Mouse (Mus musculus): ENCODE measurements around the gene St7.

Gene St7

DNA sequence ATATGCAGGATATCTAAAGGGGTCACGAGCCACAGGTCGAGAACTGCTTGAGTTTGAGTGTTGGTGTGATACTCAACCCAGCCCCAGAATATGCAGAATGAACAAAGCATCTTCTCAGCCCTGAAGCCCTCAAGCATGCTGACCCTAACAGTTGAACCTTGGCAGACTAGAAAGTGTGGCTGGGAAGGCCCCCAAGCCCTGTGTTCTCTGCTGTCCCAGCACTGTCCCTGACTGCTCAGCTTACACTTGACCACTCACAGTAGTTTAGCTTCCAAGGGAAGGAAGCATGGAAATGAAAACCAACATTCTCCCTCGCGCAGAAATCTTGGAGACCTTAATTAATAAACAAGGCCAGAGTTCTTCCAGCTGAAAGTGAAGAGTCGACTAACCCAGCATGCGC is 219.6 kb downstream of the St7 start:
- DNase-seq = no peak

DNA sequence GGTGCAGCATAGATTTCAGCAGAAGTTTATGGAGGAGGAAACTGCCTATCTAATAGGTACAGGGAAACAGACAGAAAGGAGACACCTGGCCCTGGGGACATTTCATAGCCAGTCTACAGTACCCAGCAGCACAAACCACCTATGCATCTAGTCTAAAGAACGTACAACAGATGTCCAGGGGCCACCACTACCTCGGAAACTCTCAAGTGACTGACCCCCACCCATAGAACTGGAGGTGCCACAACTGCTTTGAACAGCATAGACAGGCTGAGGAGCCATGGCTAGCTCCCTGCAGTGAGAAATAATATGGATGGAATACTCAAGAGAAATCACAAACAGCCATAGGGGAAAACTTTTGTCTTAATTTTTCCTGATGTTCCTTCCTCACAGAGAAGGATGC is 220.1 kb downstream of the St7 start:
- DNase-seq = no peak

DNA sequence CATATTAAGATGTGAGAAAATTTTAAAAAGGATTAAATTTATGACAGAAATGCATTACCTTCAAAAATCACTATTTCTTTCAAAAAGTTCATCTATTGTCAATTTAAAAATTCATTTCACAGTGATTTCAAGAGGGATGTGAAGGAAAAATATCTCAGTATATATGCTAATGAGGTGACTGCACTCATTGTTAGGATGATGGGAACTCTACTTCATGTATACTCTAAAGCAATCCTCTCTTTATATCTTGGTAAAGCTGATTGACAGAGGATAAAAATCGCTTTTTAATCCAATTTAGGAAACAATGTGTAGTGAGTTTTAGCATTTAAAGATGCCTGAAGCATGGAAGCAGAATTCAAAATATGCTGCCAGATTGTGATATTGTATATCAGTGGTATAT is 220.6 kb downstream of the St7 start:
- no peak for DNase-seq

DNA sequence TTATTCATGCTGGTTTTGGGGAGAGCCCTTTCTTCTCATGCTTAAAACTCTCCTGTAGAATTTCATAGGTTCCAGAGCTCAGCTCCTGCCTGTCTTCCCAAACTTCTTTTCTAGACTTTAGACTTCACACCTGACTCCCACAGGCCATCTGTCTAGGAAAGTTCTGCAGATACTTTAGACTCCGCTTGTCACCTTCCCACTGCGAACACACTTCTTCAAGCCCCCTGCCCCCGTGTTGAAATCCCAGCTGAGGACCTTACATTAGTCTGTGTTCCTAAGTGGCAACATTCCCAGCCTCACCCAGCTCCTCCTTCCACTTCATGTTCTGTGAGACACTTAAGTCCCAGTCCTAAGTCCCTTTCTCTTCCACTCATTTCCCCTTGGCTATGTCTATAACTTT is 221.6 kb downstream of the St7 start:
- no peak for DNase-seq

DNA sequence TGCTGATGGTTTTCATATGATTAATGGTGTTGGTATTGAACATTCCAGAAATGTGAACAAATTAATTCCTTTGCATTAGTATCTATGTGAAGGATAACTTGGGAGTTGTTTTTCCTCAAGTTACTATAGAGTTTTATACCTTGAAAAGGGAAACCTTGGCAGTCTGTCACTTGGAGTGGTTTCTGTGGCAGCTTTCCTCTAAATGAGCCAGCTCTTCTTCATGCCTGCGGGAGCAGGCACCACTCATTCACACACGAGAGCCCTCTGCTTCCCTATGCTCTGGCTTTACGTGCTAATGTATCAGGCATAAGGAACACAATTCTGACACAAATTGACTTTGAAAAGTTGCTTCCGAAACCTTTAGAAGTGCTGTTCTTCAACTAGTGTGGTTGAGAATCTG is 224.5 kb downstream of the St7 start:
- peak; percentile 50 to 60 for DNase-seq

DNA sequence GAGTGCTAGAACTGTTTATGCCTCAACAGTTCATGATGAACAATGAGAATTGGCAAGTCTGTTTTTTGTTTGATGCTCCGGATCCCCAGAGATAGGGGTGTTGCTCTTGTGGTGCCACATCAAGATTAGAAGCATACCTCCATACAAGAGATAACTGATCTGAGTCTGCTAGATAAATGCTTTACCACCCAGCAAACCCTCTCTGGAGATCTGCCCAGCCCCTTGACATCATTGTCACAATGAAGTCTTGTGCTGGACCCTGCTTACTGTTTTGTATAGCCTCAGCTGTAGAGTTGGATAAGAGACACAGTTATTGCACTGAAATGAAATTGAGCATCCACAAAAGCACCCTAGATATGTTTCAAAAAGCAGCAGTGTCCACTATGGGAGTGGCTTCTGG is 229.4 kb downstream of the St7 start:
- DNase-seq = no peak

DNA sequence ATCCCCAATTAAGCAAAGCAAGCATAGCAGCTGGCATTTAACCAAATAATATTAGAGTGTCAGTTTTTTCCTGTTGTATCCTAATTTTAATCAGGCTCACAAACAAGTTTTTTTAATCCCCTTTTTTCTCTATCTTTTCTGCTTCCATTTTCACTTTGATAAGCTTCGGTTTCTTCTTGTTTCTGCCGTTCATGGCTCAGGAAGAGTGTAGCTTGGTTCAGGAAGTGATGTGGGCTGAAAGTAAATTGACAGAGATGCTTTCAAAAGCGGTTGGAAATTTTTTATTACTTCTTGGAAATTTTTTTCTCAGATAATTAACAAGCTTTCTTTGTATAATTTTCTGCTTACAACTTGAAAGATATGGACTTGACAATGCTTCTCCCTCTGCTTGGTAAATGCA is 230.2 kb downstream of the St7 start:
- DNase-seq = no peak

DNA sequence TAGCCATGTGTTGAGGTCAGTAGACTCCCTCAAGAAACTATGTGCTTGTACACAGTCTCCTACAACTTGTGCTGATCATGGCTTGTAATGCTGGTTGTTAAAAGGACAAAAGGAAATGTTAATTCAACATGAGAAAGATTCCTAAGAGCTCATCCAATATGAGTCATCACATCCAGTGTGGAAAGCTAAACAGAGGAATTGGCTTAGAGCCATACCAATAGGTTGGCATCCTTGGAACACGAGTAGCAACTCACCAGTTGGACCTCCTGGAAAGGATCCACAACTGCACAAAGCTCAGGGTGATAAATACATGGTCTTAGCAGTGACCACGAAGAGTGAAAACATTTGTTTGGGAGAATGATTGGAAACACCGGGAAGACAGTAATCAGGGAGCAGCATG is 230.6 kb downstream of the St7 start:
- DNase-seq = no peak

DNA sequence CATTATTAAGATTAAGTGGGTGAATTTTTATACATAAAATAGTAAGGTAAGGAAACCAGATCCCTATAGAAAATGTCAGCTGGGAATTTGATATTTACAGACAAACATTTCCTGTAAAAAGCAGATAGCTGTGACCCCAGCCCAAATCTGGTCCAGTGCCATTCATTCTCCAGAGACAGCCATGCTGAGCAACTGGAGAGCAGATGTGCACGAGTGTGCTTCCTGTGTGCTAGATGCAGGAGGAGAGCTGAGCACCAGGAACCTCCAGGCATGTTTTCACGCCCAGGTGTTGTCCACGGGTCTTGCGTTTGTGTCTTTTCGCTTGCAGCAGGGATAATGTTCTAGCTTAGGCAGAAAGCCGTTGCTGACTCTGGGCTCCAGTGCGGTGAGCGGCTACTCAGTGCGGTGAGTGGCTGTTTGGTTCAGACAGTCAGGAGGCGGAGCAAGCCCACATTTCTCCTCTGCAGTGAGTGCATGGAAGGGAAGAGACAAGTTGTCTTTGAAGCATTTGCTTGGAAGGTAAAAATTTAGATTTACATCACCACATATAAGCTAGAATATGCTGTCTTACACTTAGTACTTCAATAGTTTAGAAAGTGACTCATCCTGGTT is 231.3 kb downstream of the St7 start:
- no peak for DNase-seq

DNA sequence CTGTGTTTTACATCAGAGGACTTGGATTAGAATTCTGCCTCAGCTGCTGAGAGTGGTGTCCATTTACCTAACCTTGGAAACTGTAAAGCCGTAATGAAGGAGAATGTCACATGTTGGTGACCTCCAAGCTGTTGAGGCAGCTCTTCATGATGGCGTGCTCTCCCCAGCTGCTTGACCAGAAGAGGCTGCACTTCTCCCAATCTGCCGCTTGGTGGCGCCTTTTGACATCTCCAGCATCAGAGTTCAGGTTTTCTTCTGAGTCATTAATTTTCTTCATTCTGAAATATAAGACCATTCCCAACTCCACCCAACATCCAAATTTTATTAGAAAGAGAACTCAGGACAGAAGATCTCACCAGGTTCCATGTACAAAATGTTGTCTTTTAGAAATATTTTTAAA is 232.5 kb downstream of the St7 start:
- peak; percentile 49 to 63 for DNase-seq

DNA sequence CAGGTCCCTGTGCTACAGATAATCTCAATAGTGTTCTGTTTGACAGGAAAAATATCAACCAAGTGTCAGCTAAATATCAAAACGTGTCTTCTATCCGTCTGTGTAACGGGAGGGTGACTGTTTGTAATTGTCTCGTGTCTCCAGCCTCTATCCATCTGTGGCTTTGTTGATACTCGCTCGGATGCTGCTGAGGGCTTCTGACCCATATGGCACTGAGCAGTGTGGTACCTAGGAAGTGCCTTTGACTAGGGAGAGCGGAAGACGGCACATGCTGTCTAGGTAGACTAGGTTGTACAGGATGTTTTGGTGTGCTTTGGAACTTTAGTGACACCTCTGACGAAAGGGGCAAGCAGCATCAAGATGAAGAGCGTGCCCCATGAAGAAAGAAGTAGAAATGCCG is 235.0 kb downstream of the St7 start:
- peak in 1 of 2 experiments; percentile 38 for DNase-seq

DNA sequence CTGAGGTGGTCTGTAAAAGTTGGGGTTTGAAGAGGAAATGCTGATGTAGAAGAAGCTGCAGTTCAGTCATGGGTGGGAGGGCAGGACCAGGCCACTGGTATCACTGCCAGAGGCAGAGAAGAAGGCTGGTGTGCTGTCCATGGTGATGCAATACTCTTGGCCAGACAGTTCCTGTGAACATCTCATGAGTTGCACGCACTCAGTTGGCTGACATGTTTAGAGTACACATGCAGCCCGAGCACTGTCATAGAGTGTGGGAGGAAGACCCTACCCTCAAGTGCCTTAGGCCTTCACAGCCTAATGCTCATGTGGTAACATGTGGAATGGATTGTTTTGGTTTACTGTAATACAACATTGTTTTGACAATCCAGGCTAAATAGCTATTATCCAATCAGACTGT is 238.5 kb downstream of the St7 start:
- DNase-seq = no peak

DNA sequence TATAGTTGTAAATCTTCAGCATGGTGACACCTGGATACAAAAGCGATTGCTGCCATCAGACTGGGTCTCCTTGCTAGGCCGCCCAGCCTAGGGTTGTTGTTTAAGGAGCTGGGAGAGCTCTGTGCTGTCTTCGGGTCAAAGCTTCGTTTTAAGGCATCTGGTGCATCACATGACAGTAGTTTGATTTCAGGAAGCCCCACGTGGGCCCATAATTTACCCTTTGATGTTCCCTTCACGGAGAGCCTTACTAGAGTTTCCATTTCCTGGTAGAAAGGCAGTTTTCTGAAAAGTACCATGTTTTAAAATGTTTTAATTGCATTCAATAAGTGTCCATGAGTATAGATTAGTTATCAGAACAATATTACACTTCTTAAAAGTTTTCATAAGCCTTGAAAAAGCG is 239.1 kb downstream of the St7 start:
- no peak for DNase-seq

DNA sequence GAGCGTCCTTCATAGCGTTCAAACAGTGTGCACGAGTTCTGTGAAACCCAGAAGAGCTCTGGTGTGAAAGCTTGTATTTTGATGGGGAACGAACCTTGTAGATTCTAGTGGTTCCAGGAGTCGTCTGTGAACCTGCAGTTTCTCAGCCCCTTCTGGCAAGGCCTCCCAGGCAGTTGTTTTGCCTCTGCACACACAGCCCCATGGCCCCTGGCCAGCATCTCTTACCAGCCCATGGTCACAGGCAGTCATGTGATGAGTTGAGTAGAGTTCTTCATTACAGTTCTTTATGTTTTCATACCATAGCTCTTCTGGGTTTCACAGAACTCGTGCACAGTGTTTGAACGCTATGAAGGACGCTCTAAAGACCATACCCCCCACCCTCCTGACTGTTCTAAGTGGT is 240.1 kb downstream of the St7 start:
- no peak for DNase-seq

DNA sequence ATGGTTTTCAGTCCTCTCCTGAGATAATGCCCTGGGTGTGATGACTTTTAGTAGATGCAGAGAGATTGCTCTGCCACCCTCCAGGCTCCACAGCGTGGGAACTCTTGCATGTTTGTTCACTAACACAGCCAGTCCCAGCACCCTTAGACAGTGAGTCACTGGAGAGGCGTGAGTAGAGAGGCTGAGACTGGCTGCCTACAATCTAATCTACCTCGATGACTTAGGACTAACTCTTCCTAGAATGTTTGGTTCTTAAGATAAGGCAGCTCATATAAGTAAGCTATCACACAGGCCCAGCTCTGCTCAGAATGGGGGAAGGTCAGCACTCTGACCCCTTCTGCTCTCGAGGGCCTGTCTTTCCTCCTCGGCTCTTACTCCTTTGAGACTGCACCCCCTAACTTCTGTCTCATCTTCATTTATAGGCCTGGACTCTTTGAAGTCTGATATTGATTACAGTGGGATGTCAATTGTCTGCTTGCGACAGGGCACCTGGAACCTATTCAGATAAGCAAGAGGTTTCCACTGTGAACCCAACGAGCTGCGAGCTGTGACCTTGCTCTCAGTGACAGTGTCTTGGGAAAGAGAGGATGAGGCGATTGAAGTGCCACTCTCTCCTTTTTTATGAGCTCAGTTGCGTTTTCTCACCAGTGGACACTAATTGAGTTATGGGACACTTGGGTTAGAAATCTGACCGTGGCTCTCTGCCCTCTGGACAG is 246.1 kb downstream of the St7 start:
- no peak for DNase-seq

DNA sequence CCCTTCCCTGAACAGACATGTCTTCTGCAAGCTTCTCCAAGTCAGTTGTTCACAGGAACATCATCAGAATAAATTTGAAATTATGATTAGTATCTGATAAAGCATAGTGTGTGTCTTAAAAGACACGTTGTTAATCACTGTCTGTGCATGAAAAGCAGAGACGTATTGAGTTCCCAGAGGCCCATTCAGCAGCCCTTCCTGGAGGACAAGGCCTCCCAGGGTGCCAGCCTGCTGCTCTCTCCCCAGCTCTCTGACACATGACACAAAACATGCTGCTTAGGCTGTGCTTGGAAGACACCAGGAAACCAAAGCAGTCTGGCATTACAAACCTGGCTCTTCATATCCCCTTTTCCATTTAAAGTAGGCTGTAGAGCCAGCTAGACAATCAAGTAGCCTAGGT is 249.2 kb downstream of the St7 start:
- no peak for DNase-seq

DNA sequence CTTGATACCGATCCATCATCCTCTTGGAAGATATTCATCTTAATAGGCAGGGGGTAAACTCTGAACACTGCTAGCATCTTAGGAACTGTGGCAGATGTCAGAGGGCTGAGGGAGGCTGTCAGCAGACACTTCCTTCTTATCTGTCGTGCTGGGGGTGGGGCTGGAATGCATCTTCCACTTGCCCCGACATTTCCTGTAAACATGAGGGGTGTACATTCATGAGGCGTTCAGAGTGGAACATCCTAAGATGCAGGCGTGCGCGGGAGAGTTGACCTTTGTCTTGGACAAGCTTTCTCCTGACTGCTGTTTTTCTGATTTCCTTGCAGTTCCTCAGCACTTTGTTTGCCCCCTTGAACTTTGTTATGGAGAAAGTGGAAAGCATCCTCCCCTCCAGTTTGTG is 249.6 kb downstream of the St7 start:
- no peak for DNase-seq

DNA sequence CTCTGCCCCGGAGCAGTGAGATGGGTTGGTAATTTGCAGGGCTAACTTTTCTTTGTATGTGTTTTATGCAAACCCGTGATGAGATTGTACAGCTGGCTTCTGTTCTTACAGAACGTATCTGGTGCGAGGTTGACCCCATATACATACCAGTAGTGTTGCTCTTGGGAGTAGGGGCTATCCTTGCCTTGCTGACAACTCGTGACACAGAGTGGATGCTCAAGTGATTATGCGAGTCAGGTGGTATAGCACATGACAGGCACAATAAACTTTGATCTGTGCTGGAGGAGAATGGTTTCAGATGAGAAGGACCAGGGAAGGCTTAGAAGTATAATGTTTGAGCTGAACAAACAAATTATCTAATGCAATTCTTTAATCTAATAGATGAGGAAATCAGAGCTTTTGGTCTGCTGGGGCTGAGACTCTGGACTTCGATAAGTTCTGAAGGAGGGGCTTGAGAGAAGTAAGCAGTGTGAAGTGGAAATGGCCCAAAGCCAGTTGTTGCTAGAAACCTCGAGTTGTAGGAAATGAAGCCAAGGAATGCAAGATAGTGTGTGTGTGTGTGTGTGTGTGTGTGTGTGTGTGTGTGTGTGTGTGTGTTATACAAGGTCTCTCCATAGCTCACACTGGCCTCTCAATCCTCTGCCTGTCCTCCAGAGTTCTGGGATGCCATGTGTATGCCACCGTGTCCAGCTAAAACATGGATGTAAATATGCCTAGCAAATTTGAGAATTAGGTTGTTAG is 251.3 kb downstream of the St7 start:
- DNase-seq = no peak

DNA sequence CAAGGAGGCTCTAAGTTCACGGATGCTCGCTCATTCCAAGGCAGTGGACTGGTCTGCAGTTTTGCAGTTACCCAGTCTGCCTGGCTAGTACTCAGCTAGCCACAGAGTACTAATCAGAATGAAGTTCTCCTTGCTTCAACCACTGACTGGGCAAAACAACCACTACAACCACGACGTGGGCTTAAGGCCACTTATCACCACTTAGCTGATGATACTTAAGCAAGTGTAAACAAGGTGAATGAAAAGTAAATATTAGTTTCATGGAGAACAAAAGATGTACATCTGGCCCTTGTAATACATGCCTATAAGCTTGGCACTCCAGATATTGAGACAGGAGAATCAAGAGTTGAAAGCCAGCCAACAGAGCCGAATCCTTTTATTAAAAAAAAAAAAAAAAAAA is 253.7 kb downstream of the St7 start:
- DNase-seq = no peak

DNA sequence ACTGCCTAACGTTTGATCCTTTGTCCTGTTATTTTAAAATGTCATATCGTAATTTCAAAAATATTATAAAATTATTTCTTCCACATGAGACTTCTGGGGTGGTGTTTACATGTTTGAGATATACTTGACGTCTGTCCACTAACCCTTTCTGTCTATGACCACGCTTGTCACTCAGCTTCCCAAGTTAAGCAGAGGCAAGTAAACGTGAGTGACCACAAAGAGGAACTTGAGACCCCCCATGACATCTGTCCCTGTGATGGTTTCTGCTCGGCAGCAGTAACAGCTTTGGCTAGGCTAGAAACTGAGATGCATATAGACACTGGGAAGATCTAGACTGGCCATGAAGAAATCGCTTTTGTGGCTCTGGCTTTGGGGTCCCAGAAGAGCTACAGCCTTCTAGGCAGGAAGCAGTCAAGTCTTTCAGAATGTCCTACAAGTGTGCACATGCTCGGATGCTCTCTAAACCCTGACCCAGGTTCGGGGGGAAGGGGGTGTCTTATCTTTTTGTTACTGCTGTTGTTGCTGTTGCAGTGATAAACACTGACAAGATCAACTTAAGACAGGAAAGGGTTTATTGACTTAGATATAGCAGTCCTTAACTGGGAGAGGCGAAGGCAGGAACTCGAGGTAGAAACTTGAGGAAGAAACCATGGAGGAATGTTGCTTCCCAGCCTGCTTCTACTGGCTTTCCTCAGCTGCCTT is 254.5 kb downstream of the St7 start:
- DNase-seq = no peak

DNA sequence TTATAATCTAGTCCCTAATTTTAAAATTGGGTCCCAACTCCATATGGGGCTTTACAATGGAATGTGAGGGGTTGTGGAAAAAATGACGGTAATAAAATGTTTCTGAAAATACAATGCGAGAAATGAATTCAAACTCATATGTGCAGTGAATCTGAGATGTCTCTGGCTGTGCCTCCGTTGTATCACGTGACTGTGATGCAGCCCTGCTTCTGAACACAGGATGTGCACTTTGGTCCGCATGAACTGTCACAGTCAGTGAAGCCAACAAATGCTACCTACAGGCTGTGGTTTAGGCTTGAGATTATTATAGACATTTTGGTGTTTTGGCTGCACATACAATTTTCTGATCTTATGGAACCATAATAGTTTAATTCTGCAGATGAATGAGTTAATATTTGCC is 256.4 kb downstream of the St7 start:
- DNase-seq = no peak

DNA sequence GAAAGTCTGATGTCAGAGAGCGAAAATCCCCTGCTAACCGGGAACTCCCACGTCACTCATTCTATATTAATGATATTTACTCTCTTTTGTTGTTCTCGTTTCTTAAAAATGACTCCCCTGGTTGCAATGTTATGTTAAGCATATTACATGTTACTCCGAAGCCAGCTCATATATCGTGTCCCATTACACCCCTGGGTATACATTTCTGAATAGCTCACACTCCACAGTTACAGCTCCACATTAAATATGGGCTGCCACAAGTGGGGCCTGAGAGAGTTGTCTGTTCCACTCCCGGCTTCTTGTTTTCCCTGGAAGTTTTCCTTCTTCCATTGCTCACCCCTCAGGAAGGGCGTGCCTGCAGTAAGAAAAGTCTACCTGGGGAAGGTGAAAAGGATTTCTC is 259.0 kb downstream of the St7 start:
- no peak for DNase-seq

DNA sequence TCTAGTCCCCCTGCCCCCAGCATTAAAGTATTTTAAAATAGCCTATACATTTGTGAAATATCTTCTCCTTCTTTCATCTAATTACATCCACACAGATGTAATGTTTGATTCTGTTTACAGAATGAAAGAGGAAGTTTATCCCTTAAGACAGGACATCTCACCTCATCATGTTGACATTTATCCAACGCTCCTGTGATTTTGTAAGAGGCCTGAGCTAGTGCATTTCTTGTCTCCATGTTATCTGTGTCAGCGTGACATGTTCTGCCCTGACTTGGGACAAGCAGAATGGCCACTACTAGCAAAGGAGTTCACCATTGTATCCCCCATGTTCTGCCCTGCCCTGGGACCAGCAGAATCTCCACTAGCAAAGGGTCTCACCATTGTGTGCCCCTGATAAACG is 270.7 kb downstream of the St7 start:
- DNase-seq = no peak
